Mouse (Mus musculus) left cerebral cortex, adult 2 months (tissue): ENCODE results near the gene Prkg1. TPM values are rescaled to one million over a fixed set of nuclear protein-coding genes. Genes with fewer than 3 reads are reported as not detected.

ENCODE experiments used
- DNase-seq, 2 experiments: peaks; one replicate each; pipeline ENCODE4 v3.0.0; 2021 to 2022; ENCODE audit warnings: low spot score in 2 of 2, mixed read lengths in 1 of 2; ENCODE audit errors: extremely low spot score in 1 of 2
- H3K27ac ChIP-seq: fragments of 200-600 bp; 2 replicates; pipeline ENCODE4 v1.8.1; 2022
- H3K4me3 ChIP-seq: fragments of 200-600 bp; 2 replicates; pipeline ENCODE4 v1.8.1; 2022
- CTCF ChIP-seq: fragments of 200-600 bp; IDR thresholded peaks from 2 replicates; pipeline ENCODE4 v1.8.1; 2022; ENCODE audit warnings: antibody characterized with exemption, mild to moderate bottlenecking, moderate library complexity
- intact Hi-C: fragments of 180-260 bp; cut with DNase I; formaldehyde crosslinking; loops from one replicate; pipeline ENCODE4 v1.15.1; 2025
- total RNA-seq, 2 experiments: library from RNA; stranded (reverse); gene quantifications; 2 replicates each; pipeline ENCODE4 v1.2.3; 2021

Gene Prkg1
- total RNA-seq, 2 experiments from 2014 or later: 18.9 to 21.9 TPM

DNA sequence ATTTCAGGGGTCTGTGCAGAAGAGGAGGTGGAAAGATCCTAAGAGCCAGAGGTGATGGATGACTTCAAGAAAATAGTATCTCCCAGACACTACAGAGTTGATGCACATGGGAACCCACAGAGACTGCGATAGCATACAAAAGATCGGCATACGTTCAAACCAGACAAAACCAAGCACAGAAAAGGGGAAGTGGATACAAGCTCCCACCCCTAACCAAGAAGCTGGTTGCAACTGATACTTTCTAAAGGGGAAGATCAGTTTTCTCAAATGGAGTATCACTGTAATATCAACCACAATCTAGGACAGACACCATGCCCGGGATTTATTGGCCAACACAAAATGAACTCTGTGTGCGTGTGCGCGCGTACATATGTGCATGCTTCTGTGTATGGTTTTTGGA lies 162.3 kb downstream of the Prkg1 start:
- no peak overlapping the region for H3K27ac ChIP-seq
- no peak for TF ChIP-seq CTCF
- no peak for DNase-seq
- intact Hi-C loops: no loop called here
- no peak overlapping the region for H3K4me3 ChIP-seq

DNA sequence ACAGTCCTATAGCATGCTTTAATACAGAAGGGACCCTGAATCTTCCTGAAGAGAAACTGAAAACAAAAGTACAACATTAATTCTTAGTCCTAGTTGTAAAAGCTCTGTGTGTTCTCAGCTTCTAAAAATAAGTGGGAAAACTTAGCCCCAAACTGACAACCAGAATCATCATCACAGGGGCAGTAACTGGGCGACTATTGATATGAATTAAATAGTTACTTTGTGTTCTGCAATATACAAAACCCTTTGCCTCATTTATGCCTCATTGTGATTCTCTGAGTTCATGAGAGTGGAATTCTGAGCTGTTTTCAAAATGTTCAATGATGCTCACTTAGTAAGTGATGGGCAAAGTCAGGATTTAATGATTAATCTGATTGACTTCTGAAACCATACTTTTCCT lies 170.8 kb downstream of the Prkg1 start:
- intact Hi-C loops: no loop called here
- H3K27ac ChIP-seq: no peak overlapping the region

DNA sequence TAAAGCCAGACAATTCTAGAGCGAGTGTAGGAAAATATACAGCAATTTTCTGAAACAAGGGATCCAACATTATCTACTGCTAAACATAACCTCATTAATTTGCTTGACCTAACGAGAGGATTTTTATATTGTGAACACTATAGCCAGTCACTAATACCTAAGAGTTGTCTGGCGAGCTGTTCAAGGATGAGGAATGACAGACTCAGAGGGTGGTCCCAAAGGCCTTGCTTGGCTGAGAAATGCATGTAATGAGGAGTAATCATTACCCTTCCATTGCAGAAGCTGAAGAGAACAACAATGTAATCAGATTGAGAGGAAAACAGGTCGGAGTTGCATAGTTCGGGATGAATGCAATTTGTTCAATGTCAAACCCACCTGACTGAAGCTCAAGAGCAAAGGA lies 174.1 kb downstream of the Prkg1 start:
- DNase-seq: no peak
- no peak overlapping the region for H3K4me3 ChIP-seq
- H3K27ac ChIP-seq: no peak overlapping the region
- intact Hi-C loops: no loop called here
- no peak for TF ChIP-seq CTCF

More for the DNA sequence above, 170.8 kb downstream of the Prkg1 start:
- H3K4me3 ChIP-seq: no peak overlapping the region
- TF ChIP-seq CTCF: no peak
- no peak for DNase-seq

- Histone ChIP-seq H3K4me3 (no peak overlapping the region), H3K27ac (no peak overlapping the region)
- intact Hi-C loops: no loop called here
- no peak for DNase-seq
- no peak for TF ChIP-seq CTCF
Observed at GRCm38 (mm10) chr19:31577092-31577491, 187.7 kb downstream of the Prkg1 start.

DNA sequence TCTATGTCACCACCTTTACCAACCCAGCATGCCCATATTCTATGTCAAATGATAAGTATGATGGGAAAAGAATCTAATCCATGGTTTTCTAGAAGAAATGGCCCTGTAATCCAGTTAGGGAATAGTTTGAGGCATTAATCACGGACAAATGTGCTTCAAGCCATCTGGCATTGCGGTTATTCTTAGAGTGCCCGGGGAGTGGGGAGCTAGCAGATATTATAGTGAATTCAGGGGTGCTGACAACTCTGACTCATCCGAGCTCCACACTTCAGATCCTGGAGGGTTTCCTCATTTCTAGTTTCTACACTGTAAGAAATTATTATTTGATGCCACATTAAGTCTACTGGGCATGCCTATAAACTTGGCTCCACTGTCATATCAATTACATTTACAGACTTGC lies 200.5 kb downstream of the Prkg1 start:
- TF ChIP-seq CTCF: no peak
- DNase-seq: peak; percentile 21 to 29
- Histone ChIP-seq H3K4me3 (no peak overlapping the region), H3K27ac (no peak overlapping the region)
- intact Hi-C loops: no loop called here

DNA sequence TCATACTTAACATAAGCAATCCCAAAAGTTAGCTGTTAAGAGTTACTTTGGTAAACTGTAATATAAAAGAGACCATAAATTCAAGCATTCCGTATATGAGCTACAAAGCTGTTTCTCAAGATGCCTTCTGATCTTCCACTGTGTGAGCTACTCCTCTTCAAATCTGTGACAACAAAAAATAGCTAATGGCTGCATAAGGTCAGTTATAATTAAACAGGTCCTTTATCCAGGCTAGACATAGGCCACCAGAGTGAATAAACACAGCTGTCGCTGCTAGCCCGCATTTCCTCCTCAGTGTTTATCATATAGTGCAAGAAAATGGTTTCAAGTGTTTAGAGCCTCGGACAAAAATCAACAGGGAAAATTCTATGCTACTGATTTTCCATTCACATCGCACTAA lies 218.8 kb downstream of the Prkg1 start:
- intact Hi-C loops: no loop called here
- Histone ChIP-seq H3K4me3 (no peak overlapping the region), H3K27ac (no peak overlapping the region)
- no peak for TF ChIP-seq CTCF
- DNase-seq: no peak

GRCm38 (mm10) chr19:31531249-31531740 lies 233.5 kb downstream of the Prkg1 start:
- H3K4me3 ChIP-seq: no peak overlapping the region
- H3K27ac ChIP-seq: no peak overlapping the region
- no peak for TF ChIP-seq CTCF
- intact Hi-C loops: no loop called here
- DNase-seq: no peak

DNA sequence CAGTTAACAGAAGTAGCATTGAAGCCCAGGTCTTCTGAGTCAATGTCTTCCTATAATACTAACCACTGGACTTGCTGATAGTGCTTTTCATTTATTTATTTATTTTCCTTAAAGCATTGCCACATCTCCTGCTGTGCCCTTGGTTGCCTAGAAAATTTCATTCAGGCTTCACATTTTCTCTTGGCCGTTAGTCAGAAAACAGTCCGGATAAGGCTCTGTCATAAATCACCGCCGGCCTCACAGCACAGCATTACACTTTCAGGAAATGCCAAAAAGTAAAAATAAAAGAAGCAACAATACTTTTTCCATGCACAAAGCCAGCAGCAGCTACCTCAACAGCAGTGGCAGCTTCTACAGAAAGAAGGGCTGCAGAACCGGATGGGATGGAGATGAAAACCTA lies 234.2 kb downstream of the Prkg1 start:
- H3K4me3 ChIP-seq: no peak overlapping the region
- no peak for TF ChIP-seq CTCF
- no peak overlapping the region for H3K27ac ChIP-seq
- DNase-seq: no peak
- intact Hi-C loops: no loop called here

- TF ChIP-seq CTCF: no peak
- Histone ChIP-seq H3K4me3 (no peak overlapping the region), H3K27ac (no peak overlapping the region)
- intact Hi-C loops: no loop called here
- no peak for DNase-seq
Observed at GRCm38 (mm10) chr19:31529890-31530289, 234.9 kb downstream of the Prkg1 start.

DNA sequence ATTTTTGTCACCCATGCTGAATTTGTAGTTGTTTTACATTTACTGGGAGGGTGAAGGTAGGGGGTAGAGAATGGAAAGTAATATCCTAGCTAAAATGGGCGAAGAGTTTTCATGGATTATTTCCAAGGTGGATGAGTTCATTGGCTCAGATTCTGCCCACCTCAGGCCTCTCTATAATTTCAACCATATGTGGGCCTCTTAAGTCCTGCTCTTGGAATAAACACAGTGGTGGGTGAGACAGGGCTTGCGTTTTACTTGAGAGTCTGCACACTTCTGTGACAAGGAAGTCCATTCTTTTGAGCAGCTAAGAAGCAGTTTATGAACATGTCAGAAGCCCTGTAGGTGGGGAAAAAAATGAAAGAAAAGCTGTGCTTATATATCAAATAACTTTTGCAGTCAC lies 250.3 kb downstream of the Prkg1 start:
- no peak overlapping the region for H3K4me3 ChIP-seq
- TF ChIP-seq CTCF: no peak
- intact Hi-C loops: loop anchor here (5.0 kb wide), 1 partner anchor 148 kb away; no protein-coding TSS in a partner anchor
- H3K27ac ChIP-seq: no peak overlapping the region
- no peak for DNase-seq

- intact Hi-C loops: no loop called here
- no peak for TF ChIP-seq CTCF
- Histone ChIP-seq H3K27ac (no peak overlapping the region), H3K4me3 (no peak overlapping the region)
- DNase-seq: no peak
Observed at GRCm38 (mm10) chr19:31507831-31508230, 257.0 kb downstream of the Prkg1 start.

DNA sequence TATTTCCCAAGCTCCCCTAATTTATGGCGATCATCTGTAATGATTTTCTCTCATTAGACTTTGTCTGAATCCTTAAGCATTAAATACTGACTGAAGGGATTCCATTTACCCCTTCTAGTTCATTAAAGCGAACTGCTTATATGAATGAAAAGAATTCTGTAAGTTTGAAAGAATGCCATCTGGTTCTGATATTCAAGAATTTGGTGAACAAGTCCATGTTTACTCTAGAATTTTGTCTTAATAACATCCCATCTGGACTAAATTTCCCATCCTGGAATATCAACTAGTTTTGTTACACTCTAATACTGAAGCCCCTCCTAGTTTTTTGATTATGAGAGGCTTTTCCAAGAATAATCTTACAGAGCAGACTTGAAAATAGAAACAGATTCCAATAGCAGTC lies 258.5 kb downstream of the Prkg1 start:
- Histone ChIP-seq H3K27ac (no peak overlapping the region), H3K4me3 (no peak overlapping the region)
- DNase-seq: no peak
- intact Hi-C loops: no loop called here
- no peak for TF ChIP-seq CTCF

DNA sequence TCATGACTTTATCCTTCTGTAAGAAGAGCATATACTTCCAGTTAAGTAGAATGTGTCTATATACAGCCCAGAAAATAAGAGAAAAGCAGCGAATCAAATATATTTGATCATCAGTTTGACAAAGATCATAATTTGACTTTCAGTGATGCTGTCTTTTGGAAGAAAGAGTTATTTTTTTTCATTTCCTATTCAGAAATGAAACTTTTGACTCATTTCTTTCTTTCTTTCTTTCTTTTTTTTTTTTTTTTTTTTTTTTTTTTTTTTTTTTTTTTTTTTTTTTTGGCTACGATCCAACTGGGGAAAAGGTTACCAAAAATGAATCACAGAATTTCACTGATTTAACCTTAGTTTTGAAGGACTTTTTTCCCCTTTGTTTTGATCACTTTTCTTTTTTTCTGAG lies 259.8 kb downstream of the Prkg1 start:
- Histone ChIP-seq H3K27ac (no peak overlapping the region), H3K4me3 (no peak overlapping the region)
- no peak for DNase-seq
- TF ChIP-seq CTCF: no peak
- intact Hi-C loops: no loop called here
